ENCODE assay signal across 17 mouse cellular contexts in the genomic region with DNA sequence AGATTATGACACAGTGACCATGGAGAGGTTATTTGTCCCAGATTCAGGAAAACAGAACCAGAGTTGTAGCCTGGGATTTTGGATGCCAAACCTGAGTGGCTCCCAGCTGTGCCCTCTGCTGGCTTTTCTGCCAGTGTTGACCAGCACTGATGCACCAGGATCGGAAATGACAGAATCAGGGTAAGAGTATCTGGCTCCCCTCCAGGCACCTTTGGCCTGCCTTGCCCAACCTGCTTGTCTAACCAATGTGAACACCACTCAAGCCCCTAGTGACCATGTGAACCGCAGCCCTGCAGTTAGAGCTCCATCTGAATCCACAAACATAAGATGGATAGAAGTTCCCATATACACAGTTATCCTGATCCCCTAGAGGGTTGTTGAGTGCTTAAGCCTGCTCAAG.
"Had no signal": no experiment of that assay in that cellular context is flagged by ENCODE, and none has a peak within 500 bp of the region (broad histone marks: within the 10 kb centered on the region; RNA-seq: fewer than 3 reads in every experiment).

No protein-coding gene starts in this region.

- H3K27me3 ChIP-seq: liver, embryonic 13.5 days; lung, embryonic 15.5 days; midbrain, embryonic 13.5 days; neural tube, embryonic 13.5 days had no signal

- H3K9ac ChIP-seq: liver, embryonic 13.5 days; lung, embryonic 15.5 days; midbrain, embryonic 13.5 days; neural tube, embryonic 13.5 days had no signal

- H3K4me1 ChIP-seq: liver, embryonic 13.5 days; lung, embryonic 15.5 days; midbrain, embryonic 10.5 days; midbrain, embryonic 13.5 days; neural tube, embryonic 13.5 days had no signal

- ATAC-seq: midbrain, embryonic 13.5 days; midbrain, embryonic 16.5 days had no signal

- H3K36me3 ChIP-seq: liver, embryonic 13.5 days; lung, embryonic 15.5 days; midbrain, embryonic 10.5 days; midbrain, embryonic 13.5 days; neural tube, embryonic 13.5 days had no signal

- H3K27ac ChIP-seq: left cerebral cortex, adult 2 months; liver, embryonic 13.5 days; lung, embryonic 15.5 days; midbrain, embryonic 10.5 days; midbrain, embryonic 13.5 days; neural tube, embryonic 13.5 days had no signal

- H3K4me3 ChIP-seq: left cerebral cortex, adult 2 months; liver, embryonic 13.5 days; lung, embryonic 15.5 days; megakaryocyte, embryonic 14.5 days; midbrain, embryonic 10.5 days; midbrain, embryonic 13.5 days; myocyte; neural tube, embryonic 13.5 days had no signal

- H3K4me2 ChIP-seq: liver, embryonic 13.5 days; lung, embryonic 15.5 days; midbrain, embryonic 13.5 days; neural tube, embryonic 13.5 days had no signal

- DNase-seq: kidney, adult 18-20 months; kidney, postnatal 10 days; layer of hippocampus, postnatal 36 days; liver, embryonic 13.5 days; lung, postnatal 14 days; retina, postnatal 1 day; thymus, adult 2 months; thymus, postnatal 14 days; thymus, postnatal 4 days had no signal

- H3K9me3 ChIP-seq: liver, embryonic 13.5 days; lung, embryonic 15.5 days; midbrain, embryonic 10.5 days; midbrain, embryonic 13.5 days had no signal
